Mouse (Mus musculus): Measurements from ENCODE around the gene Hsdl2.
A peak's percentile ranks its signal among the peaks of the same experiment; 100 is the strongest.
"Not testable (repeated sequence)": the region's sequence is repeated elsewhere in the genome, so short reads cannot be mapped to it uniquely, and the experiment has no call there.

Hsdl2 gene

GRCm38 (mm10) chr4:59565571-59566188, 15.7 kb upstream of the Hsdl2 start:
- DNase-seq = no peak

DNA sequence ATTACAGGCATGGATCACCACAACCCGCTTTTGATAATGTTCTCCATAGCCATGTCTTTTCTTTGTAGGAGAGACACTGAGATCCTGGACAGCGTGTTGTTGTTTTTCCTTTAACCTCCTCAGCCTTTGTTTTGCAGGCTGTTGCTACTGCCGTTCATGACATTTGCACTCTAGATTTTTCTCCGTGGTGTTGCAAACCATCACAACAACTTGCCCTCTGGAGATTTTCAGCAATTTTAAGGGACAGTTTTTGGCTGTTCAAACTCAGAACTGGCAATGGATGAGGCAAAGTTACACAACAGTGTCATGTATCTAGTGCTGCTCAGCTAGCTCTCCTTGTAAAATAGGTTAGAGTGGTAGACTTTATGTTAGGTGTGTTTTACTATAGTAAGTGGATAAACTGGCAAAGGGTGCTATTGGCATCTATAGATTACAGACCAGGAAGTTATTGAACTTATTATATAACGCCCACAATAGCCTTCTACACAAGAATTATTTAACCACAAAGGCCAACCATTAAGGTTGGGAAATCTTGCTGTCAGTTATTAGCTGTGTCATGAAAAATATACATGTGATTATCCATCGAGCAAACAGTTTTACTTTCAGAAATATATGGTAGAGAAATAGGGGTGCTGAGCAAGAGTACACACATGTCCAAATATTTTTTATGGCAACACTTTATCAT, 13.6 kb upstream of the Hsdl2 start:
- no peak for DNase-seq

DNA sequence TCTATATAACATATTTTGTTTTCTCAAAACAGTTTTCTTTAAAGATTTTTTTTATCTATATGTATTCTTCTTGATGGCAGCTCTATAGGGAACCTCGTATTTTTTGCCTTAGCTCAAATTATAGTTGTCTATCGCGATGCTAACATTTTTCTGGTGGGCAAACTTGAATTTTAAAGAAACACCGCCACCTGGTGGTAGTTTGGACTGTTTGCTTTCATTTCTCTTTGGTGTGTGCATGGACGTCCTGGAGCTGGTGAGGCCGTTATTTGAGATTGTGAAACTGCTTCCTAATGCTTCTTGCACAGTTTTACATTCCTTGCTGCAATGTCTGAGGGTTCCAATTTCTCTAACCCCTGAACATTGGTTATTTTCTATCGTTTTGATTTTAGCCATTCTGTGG, 11.8 kb upstream of the Hsdl2 start:
- DNase-seq = peak; percentile 61 to 84

DNA sequence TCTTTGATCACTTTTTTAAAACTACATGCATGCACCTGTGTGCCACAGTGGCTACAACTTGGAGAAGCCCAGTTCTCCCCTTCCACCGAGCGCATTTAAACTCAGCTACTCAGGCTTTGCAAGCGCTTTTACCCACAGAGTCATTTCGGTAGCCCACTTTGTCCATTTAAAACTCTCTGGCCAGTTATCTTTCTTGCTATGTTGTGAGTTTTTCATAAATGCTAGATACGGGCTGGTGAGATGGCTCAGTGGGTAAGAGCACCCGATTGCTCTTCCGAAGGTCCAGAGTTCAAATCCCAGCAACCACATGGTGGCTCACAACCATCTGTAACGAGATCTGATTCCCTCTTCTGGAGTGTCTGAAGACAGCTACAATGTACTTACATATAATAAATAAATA, 10.8 kb upstream of the Hsdl2 start:
- DNase-seq = not testable (repeated sequence)

GRCm38 (mm10) chr4:59572521-59573118, 8.7 kb upstream of the Hsdl2 start:
- DNase-seq = no peak

GRCm38 (mm10) chr4:59575184-59575958, 6.0 kb upstream of the Hsdl2 start:
- DNase-seq = no peak

- peak in 1 of 2 experiments; percentile 50 for DNase-seq
These were observed 675 bp upstream of the Hsdl2 start for GRCm38 (mm10) chr4:59580495-59581281.

DNA sequence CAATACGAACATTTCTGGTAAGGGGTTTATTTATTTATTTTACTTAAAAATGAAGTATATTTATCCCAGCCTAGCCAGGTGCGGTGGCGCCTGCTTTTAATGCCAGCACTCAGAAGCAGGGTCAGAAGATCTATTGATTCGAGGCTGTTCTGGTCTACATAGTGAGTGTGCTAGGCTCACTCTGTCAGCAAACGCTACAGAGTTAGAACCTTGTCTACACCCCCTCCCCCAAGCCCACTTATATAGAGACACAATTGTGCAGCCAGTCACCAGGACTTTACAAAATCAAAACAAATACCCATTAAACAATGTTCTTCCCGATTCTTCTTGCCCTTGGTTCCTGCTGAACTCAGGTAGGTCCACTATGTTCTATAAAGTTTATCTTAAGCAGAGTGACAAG, 823 bp downstream of the Hsdl2 start:
- DNase-seq = no peak

GRCm38 (mm10) chr4:59585097-59585496, 3.7 kb downstream of the Hsdl2 start:
- DNase-seq = peak; percentile 84 to 88

GRCm38 (mm10) chr4:59587215-59587871, 6.0 kb downstream of the Hsdl2 start:
- DNase-seq = no peak

- no peak for DNase-seq
These were observed 6.5 kb downstream of the Hsdl2 start for GRCm38 (mm10) chr4:59587872-59588226.

- DNase-seq = no peak
These were observed 13.3 kb downstream of the Hsdl2 start for GRCm38 (mm10) chr4:59594614-59595013.

DNA sequence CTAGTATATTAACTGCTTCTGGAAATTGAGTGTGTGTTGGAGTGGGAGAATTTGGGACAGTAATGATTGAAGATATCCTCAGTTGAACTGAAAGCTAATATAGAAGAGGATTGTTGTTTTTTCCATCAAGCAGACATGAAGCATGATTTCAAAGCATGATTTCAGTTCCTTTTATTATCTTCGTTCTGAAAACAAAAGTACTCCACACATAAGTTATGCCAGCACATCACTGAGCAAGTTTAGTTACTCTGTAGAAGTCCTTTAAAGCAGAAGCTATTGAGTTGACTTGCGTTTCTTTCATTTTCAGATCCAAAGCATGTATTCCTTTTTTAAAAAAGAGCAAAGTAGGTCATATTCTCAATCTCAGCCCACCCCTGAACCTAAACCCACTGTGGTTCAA, 15.2 kb downstream of the Hsdl2 start:
- DNase-seq = no peak

GRCm38 (mm10) chr4:59602704-59603103, 21.3 kb downstream of the Hsdl2 start:
- no peak for DNase-seq

GRCm38 (mm10) chr4:59604892-59605291, 23.5 kb downstream of the Hsdl2 start:
- DNase-seq = no peak

DNA sequence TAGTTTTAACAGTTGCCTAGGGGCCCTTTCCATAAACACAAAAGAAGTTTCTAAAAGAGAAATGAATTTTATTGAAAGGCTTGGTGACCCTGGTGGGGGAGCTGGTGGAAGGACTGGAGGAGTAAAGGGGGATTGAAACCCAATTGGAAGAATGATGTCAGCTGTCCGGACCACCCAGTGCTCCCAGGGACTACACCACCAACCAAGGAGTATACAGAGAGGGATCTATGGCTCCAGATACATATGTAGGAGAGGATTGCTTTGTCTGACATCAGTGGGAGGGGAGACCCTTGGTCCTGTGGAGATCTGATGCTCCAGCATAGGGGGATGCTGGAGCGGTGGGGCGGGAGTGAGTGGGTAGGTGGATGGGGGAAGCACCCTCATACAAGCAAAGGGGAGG, 24.1 kb downstream of the Hsdl2 start:
- DNase-seq = no peak

GRCm38 (mm10) chr4:59610411-59610810, 29.0 kb downstream of the Hsdl2 start:
- DNase-seq = no peak

DNA sequence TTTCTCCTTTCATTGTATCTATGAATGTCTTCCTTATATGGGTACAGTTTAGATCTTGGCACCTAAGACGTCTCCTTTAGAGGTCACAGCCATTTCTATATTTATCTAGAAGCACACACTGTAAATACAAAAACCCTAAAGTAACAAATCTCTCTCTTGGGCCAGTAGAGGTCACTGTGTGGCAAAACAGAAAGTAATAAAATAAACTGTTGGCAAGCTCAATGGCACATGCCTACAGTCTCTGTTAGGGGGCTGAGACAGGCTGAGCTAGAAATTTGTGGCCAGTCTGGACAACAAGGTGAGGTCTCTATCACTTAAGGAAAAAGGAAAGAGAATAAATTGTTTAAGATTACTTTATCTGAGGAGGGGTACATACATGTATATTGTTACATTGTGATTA, 33.6 kb downstream of the Hsdl2 start:
- peak in 1 of 2 experiments; percentile 23 for DNase-seq

GRCm38 (mm10) chr4:59619611-59620245, 38.4 kb downstream of the Hsdl2 start:
- DNase-seq = no peak

- no peak for DNase-seq
These were observed 44.3 kb downstream of the Hsdl2 start for GRCm38 (mm10) chr4:59625676-59625997.

GRCm38 (mm10) chr4:59625998-59626910, 44.9 kb downstream of the Hsdl2 start, which contains the start of gene E130308A19Rik:
Gene E130308A19Rik (plus strand): TSS chr4:59626211.
- DNase-seq = peak; percentile 80 to 92

Data from kidney, postnatal 25 days (tissue).